Mouse (Mus musculus) 3134 (cell line): ENCODE data around the gene Mrpl38.
"Not testable (repeated sequence)": the region's sequence is repeated elsewhere in the genome, so short reads cannot be mapped to it uniquely, and the experiment has no call there.

Experiments used
- DNase-seq: peaks from one replicate; pipeline ENCODE4 v3.0.0-alpha.2; 2011; ENCODE audit warnings: low spot score; ENCODE audit not compliant: insufficient read length; ENCODE audit errors: extremely low read depth

Mrpl38 gene

DNA sequence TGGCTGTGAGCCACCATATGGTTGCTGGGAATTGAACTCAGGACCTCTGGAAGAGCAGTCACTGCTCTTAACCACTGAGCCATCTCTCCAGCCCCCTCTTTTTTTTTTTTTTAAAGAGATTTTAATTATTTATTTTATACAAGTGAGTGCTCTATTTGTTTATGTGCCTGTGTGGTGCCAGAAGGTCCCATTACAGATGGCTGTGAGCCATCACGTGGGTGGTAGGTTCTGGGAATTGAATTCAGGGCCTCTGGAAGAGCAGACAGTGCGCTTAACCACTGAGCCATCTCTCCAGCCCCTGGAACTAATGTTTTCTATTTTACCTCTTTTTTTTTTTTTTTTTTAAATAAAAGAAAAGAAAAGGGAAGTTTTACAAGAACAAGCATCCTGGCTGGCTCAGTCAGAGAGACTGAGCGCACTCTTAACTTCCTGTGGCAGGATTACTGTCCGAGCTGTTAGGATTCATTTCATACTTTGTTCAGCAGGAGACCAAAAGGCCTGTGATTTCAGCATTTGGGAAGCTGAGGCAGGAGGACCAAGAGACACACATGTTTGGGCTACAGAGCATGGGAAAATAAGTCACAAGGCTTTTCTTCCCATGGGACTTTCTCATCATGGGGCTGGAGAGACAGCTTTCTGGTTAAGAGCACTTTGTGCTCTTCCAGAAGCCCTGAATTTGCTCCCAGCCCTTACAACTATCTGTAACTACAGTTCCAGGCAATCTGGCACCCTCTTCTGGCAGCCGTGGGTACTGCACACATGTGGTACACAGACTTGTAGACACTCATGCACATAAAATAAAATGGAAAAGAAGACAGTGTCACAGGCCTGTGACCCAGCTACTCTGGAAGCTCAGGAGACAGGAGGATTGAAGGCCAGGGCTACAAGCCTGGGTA lies 42.2 kb downstream of the Mrpl38 start:
- no peak for DNase-seq

DNA sequence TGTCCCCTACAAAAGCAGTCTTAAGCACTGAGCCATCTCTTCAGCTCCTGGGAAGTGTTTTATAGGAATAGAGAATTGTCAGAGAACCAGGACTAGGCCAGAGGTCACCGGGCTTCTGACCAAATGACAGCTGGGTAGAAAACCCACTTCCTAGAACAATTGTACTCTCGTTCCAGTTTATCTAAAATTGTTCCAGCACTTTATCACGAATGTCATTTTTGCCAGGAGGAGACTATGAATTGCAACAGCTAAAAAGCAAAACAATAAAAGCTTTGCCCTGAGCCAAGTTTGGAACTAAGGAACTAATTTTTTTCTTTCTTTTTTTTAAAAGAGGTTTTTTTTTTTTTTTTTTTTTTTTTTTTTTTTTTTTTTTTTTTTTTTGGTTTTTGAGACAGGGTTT lies 43.1 kb downstream of the Mrpl38 start:
- DNase-seq: no peak

DNA sequence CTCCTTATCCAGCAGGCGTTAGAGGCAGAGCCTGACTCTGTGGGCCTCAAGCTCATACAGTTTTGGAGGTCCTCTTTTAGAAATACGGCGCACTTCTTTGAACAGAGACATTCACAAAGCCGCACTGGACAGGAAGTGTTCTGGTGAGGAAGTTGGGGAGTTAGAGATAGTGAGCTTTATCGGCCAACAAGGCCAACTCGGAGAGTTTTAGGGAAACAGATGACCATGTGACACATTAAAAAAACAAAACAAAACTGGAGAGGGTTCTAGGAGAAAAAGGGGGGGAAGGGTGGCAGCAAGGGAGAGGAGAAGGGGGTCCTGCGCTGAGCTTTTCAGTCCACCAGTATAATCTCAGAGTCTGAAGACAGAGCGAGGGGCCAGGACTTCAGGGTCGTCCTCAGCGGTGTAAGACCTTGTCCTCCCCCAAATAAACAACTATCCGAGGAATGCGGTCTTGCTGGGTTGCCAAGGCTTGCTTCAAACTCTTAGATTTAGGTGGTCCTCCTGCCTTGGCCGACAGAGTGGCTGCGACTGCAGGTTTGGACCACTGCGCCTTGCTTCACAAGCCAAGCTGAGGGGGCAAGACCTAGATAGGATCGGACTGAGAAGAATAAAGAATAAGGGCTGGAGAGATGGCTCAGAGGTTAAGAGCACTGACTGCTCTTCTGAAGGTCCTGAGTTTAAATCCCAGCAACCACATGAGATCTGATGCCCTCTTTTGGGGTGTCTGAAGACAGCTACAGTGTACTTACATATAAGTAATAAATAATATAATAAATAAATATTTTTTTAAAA lies 44.7 kb downstream of the Mrpl38 start:
- no peak for DNase-seq

DNA sequence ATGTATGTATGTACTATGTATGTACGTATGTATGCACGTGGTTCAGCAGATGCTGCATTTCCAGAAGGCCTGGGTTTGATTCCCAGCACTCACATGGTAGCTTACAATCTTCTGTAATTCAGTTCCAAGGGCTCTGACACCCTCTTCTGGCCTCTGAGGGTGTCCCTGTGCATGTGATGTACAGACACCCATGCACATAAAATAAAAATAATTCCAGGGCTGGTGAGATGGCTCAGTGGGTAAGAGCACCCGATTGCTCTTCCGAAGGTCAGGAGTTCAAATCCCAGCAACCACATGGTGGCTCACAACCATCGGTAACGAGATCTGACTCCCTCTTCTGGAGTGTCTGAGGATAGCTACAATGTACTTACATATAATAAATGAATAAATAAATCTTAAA lies 45.7 kb downstream of the Mrpl38 start:
- not testable (repeated sequence) for DNase-seq

DNA sequence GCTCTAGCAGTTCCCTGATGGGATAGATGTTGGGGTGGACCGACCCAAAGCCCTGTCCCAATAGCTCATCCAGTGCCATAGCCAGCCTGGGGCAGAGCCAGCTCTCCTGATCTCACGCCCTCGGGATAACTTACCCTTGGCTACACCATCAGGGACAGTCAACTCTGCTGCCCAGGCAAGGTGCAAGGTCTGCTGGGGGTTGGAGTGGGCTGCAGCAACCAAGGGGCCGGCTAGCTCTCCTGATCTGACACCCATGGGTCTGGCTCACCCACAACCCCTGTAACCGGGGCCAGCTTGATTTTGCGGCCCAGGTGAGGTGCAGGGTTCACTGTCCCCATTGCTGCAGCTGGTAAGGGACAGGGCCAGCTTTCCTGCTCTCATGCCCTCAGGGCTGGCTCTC lies 47.1 kb downstream of the Mrpl38 start:
- no peak for DNase-seq

DNA sequence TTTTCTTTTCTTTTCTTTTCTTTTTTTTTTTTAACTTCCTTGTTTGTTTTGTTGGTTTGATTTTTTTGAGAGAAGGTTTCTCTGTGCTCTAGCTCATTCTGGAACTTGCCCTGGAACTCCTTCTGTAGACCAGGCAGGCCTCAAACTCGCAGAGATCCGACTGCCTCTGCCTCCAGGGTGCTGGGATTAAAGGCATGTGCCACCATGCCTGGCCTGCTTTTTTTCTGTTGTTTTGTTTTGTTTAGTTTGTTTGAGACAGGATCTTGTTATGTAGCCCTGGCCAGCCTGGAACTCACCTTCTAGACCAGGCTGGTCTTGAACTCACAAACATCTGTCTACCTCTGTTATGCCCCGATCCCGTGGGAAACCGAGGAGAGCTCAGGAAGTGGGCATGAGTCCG lies 49.1 kb downstream of the Mrpl38 start:
- no peak for DNase-seq

DNA sequence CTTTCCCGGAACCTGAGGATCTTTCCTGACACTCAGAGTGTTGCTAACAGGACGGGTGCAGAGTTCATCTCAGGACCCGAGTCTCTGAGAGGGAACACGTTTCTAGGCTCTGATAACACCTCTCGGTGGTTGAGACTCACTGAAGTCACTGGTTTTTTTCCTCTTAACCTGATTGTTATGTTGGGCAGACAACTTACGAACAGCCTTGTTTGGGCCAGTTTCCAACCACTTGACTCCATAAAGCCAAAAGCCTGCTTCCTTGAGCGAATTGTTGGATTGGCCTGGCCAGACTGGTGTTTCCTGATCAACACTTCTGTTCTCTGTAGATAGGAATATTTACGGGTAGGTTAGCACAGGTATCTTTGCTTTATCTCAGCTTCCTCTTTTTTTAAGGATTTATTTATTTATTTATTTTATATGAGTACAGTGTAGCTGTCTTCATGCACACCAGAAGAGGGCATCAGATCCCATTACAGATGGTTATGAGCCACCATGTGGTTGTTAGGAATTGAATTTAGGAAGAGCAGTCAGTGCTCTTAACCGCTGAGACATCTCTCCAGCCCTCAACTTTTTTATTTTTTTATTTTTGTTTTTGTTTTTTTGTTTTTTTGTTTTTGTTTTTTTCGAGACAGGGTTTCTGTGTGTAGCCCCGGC lies 49.8 kb downstream of the Mrpl38 start:
- DNase-seq: no peak

DNA sequence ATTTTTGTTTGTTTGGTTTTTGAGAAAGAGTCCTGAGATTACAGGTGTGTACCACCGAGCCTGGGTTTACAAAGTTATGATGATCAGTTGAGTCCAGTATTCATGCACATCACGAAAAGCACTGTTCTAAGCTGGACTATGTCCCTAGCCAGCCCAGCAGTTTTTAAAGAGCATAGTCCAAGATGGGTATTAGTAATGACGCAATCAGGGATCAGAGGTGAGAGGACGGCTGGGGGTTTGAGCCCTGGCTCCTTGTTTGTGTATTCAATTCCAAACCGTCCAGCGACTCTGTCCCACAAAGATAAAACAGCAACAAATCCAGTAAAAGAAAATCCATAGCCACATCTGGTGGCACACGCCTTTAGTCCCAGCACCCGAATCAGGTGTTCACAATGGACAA lies 50.5 kb downstream of the Mrpl38 start:
- DNase-seq: no peak

DNA sequence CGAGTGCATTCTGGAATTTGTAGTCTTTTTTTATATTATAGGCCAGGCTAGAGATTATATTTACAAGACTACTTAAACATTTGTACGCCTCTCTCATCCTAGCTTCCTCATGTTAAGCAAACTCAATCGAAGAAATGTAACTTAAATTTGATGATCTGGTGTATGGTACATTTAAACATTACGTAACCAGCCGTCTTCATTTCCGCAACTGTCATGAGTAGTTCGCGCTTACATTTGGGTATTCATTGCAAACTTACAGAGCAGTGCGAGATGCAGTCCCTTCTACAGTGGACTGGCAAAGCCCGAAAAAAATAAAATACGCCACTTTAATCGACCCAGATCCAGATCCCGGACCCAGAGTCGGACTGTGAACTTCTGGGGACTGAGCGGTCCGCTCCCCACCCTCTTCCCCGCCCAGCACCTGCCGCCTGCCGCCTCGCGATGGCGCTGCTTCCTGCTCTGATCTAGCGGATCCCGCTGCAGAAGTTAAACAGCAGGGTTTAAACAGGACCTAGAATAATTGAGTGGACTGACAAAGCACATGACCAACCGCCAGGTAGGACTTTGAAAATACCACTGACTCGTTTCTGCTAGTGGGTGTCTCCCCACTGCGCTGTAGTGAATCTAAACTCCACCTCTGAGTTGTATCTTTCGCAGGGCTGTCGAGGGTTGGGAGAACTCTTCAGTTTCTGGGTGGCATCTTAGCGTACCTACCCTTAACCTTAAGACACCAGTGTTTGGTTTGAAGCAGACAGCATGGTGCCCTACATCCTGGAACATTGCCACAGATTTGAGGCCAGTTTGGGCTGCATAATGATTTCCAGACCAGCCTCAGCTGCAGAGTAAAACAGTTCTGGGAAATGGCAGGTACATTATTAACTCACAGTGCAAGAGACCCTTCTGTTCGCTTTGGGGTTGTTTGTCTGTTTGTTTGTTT lies 51.2 kb downstream of the Mrpl38 start:
- peak; percentile 83 for DNase-seq

DNA sequence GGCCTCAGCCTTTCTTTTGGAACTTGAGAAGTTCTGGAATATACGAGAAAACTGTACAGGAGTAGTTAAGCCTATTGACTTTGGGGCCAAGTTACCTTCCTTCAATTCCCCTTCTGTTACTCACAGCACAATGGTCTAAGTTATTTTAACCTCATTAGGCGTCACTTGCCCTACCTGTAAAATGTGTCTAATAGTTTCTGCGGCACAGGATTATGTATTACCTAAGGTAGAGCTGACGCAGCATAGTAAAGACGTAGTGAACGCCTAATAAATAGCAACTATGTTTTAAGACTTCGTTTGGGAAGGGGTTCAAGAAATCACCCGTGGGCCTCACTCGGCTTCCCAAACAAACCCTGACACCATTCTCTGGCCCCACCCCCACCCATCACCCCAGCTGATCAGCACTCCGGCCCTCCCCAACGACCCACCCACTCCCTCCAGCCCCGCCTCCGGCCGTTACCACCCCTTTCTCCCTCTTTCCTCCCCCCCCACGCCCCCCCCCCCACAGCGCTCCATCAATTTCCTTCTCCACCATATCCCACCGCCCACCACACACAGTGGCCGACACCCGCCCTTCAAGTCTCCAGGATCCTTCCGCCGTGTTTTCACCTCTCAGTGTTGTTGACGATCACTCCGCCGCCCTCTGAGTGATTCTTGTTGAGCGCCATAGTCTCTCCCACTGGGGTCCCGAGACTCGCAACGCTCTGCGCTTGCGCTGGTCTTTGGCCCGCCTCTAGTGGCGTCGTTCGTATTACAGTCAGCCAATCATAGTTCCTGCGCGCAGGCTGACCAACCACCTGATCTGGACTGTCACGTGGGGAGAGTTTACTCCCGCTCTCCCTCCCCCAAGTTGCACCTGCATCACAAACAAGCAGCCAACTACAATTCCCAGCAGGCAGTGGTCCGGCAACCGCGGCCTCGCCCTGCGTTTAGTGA lies 52.1 kb downstream of the Mrpl38 start, which contains the start of gene Wbp2:
Gene Wbp2, minus strand, starts transcription at position 738 of the 936 bp plus-strand sequence.
- peak; percentile 97 for DNase-seq

DNA sequence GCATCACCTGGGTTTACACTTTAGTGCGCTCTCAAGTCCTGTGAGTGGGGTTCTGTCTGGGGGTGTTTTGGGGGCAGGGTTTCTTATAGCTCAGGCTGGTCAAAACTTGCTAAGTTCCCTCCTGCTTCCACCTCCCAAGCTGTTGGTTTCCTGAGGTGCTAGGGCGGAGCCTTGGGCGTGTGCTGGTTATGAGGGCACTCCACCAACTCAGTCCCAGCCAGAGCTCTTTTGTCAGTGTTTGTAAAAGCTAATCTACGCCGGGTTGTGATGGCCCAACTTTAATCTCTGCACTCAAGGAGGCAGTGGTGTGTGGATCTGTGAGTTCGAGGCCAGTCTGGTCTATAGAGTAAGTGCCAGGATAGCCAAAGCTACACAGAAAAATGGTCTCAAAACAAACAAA lies 54.5 kb downstream of the Mrpl38 start:
- DNase-seq: no peak

DNA sequence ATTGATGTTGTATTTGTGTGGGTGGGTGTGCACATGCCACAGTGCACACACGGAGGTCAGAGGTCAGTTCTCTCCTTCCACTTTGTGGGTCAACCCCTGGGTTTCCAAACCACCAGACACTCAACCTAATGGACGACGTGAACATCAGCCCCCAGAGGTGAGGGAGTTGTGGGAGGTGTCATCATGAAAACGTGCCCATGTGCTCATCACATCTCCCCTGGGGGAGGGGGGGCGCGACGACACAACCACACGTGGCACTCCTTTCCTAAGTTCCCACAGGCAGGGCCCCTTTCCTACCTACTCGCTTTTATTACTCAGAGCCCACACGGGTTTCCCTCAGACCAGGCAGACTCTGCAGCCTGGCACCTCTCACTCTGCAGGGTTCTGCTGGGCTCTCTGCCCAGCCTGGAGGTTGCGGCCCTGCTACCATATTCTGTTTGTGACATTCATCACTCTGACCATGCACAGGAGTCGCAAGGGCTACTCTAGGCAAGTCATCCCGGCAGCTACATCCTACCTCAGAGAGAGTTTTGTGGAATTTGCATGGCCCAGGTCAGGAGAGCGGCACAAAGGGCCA lies 55.5 kb downstream of the Mrpl38 start:
- no peak for DNase-seq
